Mouse (Mus musculus): ENCODE measurements around the gene Git1. TPM values are rescaled to one million over a fixed set of nuclear protein-coding genes. Genes with fewer than 3 reads are reported as not detected.

Git1 gene
- polyA plus RNA-seq, 1 experiment from 2014 or later: 12.9 TPM

DNA sequence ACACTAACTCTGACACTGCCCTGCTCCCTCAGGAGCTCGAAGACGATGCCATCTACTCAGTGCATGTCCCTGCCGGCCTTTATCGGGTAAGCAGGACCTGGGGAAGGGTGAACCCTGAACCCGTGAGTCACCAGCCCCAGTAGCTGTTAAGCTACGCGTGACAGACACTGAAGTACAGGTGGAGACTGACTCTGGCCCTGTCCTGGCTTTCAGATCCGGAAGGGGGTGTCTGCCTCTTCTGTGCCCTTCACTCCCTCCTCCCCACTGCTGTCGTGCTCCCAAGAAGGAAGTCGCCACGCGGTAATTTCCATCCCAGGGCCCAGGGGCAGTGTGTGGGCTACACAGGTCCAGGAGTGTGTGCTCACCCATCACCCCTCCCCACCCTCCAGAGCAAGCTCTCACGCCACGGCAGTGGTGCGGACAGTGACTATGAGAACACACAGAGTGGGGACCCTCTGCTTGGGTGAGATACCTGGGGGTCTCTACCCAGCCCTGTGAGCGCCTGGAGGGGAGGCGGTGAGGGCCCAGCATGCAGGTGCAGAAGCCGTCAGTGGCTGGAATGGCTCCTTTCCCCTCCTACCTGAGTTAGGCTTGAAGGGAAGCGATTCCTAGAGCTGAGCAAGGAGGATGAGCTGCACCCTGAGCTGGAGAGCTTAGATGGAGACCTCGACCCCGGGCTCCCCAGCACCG is 12.1 kb downstream of the Git1 start:
- H3K4me3 ChIP-seq: no peak overlapping the region
- peaks cover 16% of the 10 kb centered on the region for H3K4me1 ChIP-seq
- ATAC-seq: no peak
- H3K9me3 ChIP-seq (replicated peaks): no peaks in the 10 kb centered on the region
- no peaks in the 10 kb centered on the region for H3K27me3 ChIP-seq
- H3K9ac ChIP-seq: no peak overlapping the region
- H3K27ac ChIP-seq: no peak overlapping the region
- 91% methylated on average over 22 of the region's 22 CpGs for WGBS
- peaks cover 75% of the 10 kb centered on the region for H3K36me3 ChIP-seq (ENCODE audit: poor library complexity, severe bottlenecking)
- H3K4me2 ChIP-seq: no peak overlapping the region

- no peak for ATAC-seq
- 87% methylated on average over 13 of the region's 14 CpGs for WGBS
- Histone ChIP-seq H3K9ac (no peak overlapping the region), H3K4me1 (peaks cover 7% of the 10 kb centered on the region), H3K27me3 (no peaks in the 10 kb centered on the region), H3K4me3 (no peak overlapping the region), H3K27ac (no peak overlapping the region), H3K4me2 (no peak overlapping the region), H3K36me3 (ENCODE audit: poor library complexity, severe bottlenecking) (peaks cover 67% of the 10 kb centered on the region), H3K9me3 (replicated peaks) (no peaks in the 10 kb centered on the region)
These were observed 12.9 kb downstream of the Git1 start for GRCm38 (mm10) chr11:77506273-77506672.

GRCm38 (mm10) chr11:77506941-77507340 is 13.6 kb downstream of the Git1 start:
- 84% methylated on average over 6 of the region's 6 CpGs for WGBS
- Histone ChIP-seq H3K27me3 (no peaks in the 10 kb centered on the region), H3K4me1 (peaks cover 9% of the 10 kb centered on the region), H3K4me3 (no peak overlapping the region), H3K9me3 (replicated peaks) (no peaks in the 10 kb centered on the region), H3K9ac (no peak overlapping the region), H3K4me2 (no peak overlapping the region), H3K27ac (no peak overlapping the region), H3K36me3 (ENCODE audit: poor library complexity, severe bottlenecking) (peaks cover 65% of the 10 kb centered on the region)
- no peak for ATAC-seq

DNA sequence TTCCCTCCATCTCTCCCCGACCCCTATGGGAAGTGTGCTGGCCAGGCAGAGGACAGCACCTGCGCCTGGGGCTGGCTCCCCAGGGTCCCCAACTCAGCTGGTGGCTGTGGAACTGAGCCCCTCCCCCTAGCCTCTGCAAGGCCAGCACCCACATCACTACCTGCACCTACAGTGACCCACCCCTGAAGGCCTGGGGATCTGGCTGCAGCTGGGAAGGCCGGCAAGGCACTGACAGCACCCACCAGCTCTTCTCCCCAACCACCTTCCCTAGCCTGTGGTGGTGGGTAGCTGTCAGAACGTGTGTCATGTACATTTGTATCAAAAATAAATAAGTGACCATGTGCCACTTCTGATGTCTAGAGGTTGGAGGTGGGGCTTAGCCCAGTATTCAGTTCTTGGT is 14.1 kb downstream of the Git1 start:
- H3K27ac ChIP-seq: peak overlapping the region; percentile 14; the same call in 1 of the 2 replicates
- H3K9ac ChIP-seq: no peak overlapping the region
- peak; percentile 12 for ATAC-seq
- no peak overlapping the region for H3K4me3 ChIP-seq
- peaks cover 60% of the 10 kb centered on the region for H3K36me3 ChIP-seq (ENCODE audit: poor library complexity, severe bottlenecking)
- 76% methylated on average over 4 of the region's 4 CpGs for WGBS
- H3K9me3 ChIP-seq (replicated peaks): no peaks in the 10 kb centered on the region
- H3K27me3 ChIP-seq: no peaks in the 10 kb centered on the region
- peaks cover 13% of the 10 kb centered on the region for H3K4me1 ChIP-seq
- no peak overlapping the region for H3K4me2 ChIP-seq

GRCm38 (mm10) chr11:77508068-77509021 is 15.0 kb downstream of the Git1 start:
- ATAC-seq: peak; percentile 70
- WGBS: 20% methylated on average over 49 of the region's 49 CpGs

DNA sequence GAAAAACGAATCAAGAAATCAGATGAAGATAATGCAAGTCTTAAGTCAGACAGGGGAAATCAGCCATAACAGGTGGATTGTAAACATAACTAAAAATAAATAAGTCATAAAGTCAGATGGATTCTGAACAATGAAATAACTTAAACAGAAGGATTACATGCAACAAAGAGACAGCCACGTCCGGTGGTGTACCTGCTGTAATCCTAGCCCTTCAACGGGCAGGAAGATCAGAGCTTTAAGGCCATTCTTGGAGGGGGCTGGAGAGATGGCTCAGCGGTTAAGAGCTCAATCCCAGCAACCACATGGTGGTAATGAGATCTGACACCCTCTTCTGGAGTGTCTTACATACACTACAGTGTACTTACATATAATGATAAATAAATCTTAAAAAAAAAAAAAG is 18.0 kb downstream of the Git1 start:
- WGBS: 86% methylated on average over 5 of the region's 5 CpGs
- no peak overlapping the region for H3K27ac ChIP-seq
- no peak overlapping the region for H3K4me3 ChIP-seq
- ATAC-seq: no peak
- H3K9me3 ChIP-seq (replicated peaks): no peaks in the 10 kb centered on the region
- H3K27me3 ChIP-seq: peaks cover 19% of the 10 kb centered on the region
- H3K4me2 ChIP-seq: no peak overlapping the region
- H3K36me3 ChIP-seq (ENCODE audit: poor library complexity, severe bottlenecking): peaks cover 21% of the 10 kb centered on the region
- peaks cover 47% of the 10 kb centered on the region for H3K4me1 ChIP-seq
- no peak overlapping the region for H3K9ac ChIP-seq

More at GRCm38 (mm10) chr11:77508068-77509021, 15.0 kb downstream of the Git1 start:
- Histone ChIP-seq H3K36me3 (ENCODE audit: poor library complexity, severe bottlenecking) (peaks cover 51% of the 10 kb centered on the region), H3K4me3 (peak overlapping the region; percentile 34), H3K4me2 (peak overlapping the region; percentile 67), H3K27ac (no peak overlapping the region), H3K4me1 (peaks cover 17% of the 10 kb centered on the region), H3K9me3 (replicated peaks) (no peaks in the 10 kb centered on the region), H3K27me3 (no peaks in the 10 kb centered on the region), H3K9ac (peak overlapping the region; percentile 61)

DNA sequence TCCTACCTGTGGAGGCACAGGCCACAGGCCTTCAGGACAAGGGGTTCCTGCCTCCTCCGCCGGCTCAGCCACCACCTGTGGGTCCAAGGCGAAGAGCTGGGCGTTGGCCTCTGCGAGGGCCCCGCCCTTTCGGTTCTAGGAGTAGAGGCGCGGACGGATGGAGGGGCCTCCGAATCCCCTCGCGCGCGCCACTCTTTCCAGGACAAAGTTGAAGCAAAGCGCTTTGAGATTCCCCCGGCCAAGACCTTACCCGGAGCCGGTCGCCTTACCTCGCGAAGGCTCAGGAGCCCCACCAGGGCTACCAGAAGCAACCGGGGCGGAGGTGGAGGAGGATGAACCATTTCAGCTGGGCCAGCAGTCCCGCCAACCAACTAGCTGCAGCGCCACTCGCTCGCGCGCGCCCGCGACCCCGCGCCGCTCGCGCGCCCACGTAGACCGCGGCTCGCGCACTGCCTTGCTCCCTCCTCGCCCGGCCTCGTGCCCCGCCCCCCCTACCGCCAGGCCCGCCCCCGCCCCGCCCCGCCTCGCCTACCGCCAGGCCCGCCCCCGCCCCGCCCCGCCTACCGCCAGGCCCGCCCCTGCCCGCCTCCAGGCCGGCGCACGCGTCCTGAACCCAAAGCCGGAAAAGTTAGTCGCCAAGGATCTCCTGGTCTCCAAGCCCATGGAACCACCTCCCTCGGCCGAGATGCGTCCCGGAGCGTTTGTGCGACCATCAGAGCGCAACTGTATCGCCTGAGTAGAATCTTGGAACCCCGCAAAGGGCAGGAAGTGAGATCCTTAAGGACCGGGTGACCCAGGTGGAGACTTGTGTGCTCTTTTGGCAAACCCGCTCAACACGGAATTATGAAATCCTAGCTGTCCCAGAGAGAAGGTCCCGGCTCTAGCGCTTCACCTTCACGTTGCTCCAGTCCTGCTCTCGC is 19.8 kb downstream of the Git1 start:
- Histone ChIP-seq H3K27me3 (peaks cover 29% of the 10 kb centered on the region), H3K4me1 (peaks cover 46% of the 10 kb centered on the region), H3K9me3 (replicated peaks) (no peaks in the 10 kb centered on the region), H3K4me2 (peak overlapping the region; percentile 95), H3K27ac (no peak overlapping the region), H3K4me3 (peak overlapping the region; percentile 56), H3K9ac (peak overlapping the region; percentile 68), H3K36me3 (ENCODE audit: poor library complexity, severe bottlenecking) (peaks cover 6% of the 10 kb centered on the region; the same call in 1 of the 2 replicates)
- ATAC-seq: peak; percentile 68
- WGBS: under 1% methylated on average over 47 of the region's 84 CpGs

- Histone ChIP-seq H3K4me2 (peak overlapping the region; percentile 95), H3K9me3 (replicated peaks) (no peaks in the 10 kb centered on the region), H3K27ac (no peak overlapping the region), H3K27me3 (peaks cover 29% of the 10 kb centered on the region), H3K4me1 (peaks cover 41% of the 10 kb centered on the region), H3K4me3 (peak overlapping the region; percentile 56), H3K36me3 (ENCODE audit: poor library complexity, severe bottlenecking) (peaks cover 1% of the 10 kb centered on the region; the same call in 1 of the 2 replicates), H3K9ac (peak overlapping the region; percentile 43; the same call in 1 of the 2 replicates)
- 10% methylated on average over 10 of the region's 10 CpGs for WGBS
- no peak for ATAC-seq
These were observed 20.4 kb downstream of the Git1 start for GRCm38 (mm10) chr11:77513811-77514170.

DNA sequence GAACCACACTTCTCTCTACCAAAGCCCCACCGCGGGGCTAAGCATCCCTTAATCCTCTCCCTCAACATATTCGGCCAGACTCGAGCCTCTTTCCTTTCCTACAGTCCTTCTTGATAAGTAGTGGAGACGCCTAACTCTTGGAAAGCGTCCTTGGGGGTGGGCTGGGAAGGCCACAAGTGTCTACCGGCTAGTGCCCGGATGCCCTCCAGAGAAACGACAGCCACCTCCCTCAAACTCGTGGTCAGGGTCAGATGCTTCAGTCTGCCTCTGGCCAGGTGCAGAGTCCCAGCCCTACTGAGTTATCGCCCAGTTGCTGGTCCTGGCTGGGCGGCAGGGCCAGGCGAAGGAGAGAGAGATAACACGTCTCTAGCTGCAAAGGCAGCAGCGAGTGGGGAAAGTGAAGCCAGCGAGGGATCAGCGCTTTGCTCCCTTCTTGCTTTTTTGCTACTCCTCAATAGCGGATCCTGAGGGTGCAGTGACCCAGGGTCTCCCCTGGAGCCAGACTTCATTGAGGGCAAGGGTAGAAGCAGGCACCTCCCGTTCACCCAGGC is 21.0 kb downstream of the Git1 start:
- 4% methylated on average over 19 of the region's 19 CpGs for WGBS
- peaks cover 41% of the 10 kb centered on the region for H3K4me1 ChIP-seq

GRCm38 (mm10) chr11:77514832-77515636 is 21.7 kb downstream of the Git1 start, which contains the start of gene Abhd15:
Gene Abhd15, plus strand, starts transcription at chr11:77515121.
- H3K36me3 ChIP-seq (ENCODE audit: poor library complexity, severe bottlenecking): no peaks in the 10 kb centered on the region
- ATAC-seq: peak; percentile 56
- H3K4me3 ChIP-seq: peak within 1 kb of the TSS; percentile 56
- H3K27ac ChIP-seq: no peak within 1 kb of the TSS; the same call in 1 of the 2 replicates
- H3K27me3 ChIP-seq: peaks cover 29% of the 10 kb centered on the region
- H3K4me1 ChIP-seq: peaks cover 48% of the 10 kb centered on the region
- peak within 1 kb of the TSS; percentile 95 for H3K4me2 ChIP-seq
- no peaks in the 10 kb centered on the region for H3K9me3 ChIP-seq (replicated peaks)
- H3K9ac ChIP-seq: peak within 1 kb of the TSS; percentile 66
- 0% methylated on average over 68 of the region's 72 CpGs for WGBS

More for the DNA sequence above, 21.0 kb downstream of the Git1 start:
- Histone ChIP-seq H3K36me3 (ENCODE audit: poor library complexity, severe bottlenecking) (no peaks in the 10 kb centered on the region), H3K9ac (peak overlapping the region; percentile 66), H3K4me2 (peak overlapping the region; percentile 95), H3K9me3 (replicated peaks) (no peaks in the 10 kb centered on the region), H3K4me3 (peak overlapping the region; percentile 50), H3K27ac (no peak overlapping the region; the same call in 1 of the 2 replicates), H3K27me3 (peaks cover 29% of the 10 kb centered on the region)
- no peak for ATAC-seq
